Mouse (Mus musculus) cerebellum, postnatal 25 days (tissue): ENCODE measurements around the gene Desi1.

Source experiments
- DNase-seq, 2 experiments: peaks; one replicate each; pipeline ENCODE4 v3.0.0; 2021; ENCODE audit warnings: mixed read lengths in 2 of 2

Desi1 gene

DNA sequence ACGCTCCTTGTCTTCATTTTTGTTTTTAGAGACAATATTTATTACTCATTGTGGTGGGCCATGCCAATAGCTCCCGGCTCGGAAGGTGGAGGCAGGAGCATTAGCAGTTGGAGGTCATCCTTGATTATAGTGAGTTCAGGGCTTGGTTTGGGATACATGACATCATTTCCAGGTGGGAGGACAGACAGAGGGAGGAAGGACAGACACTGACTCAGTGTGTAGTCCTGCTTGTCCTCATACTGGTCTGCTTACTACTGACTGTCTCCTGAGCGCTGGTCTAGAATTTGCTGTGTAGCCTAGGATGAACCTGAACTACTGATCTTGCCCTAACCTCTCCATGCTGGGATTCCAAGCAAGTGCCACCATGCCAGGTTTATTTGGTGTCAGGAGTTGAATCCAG lies at the start of gene Desi1:
Desi1 (minus strand) TSS at position 101 of the 400 bp plus-strand sequence.
- DNase-seq: no peak

DNA sequence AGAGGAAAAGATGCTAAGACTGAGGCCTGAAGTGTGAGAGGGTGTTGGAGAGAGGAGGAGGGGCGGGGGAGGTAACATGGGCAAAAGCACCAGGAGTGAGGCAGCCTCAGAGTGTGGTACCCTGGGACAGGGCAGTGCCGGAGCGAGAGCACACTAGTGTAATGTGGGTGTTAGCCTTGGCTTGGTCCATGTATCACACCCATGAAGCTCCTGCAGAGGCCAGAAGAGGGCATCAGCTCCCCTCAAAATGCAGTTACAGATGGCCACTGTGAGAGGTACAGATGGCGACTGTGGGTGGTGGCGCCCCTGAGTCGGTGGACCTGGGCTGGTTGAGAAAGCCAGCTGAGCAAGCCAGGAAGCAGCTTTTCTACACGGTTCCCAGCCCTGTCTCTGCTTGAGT lies 47.5 kb upstream of the Desi1 start:
- peak; percentile 81 to 85 for DNase-seq

DNA sequence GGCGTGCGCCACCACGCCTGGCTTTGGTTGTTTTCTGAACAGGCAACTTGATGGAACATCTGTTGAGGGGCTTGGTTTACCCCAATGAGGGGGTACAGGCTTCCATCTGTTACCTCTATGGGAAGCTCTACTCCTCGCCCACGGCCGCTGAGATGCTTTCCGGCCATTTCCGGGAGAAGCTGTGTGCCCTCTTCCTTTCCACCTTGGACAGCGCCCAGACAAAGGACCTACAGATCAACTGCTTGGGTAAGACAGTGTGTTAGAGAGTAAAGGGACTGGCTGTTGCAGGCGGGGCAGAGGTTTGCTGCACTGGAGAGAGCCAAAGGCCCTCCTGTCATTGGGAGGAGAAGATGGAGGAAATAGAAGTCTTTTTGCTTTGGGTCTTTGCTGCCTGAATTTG lies 46.2 kb upstream of the Desi1 start:
- no peak for DNase-seq

DNA sequence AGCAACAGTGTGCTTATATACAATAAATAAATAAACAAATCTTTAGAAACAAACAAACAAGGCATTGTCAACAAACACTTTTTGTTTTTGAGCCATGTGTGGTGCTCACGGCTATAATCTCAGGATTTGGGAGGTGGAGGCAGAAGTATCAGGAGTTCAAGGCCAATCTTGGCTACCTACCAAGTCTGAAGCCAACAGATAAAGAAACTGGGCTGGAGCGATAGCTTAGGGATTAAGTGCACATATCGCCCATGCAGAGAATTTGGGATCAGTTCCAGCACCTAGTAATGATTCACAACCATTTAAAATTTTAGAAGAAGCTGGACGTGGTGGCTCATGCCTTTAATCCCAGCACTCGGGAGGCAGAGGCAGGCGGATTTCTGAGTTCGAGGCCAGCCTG lies 39.8 kb upstream of the Desi1 start:
- DNase-seq: no peak

DNA sequence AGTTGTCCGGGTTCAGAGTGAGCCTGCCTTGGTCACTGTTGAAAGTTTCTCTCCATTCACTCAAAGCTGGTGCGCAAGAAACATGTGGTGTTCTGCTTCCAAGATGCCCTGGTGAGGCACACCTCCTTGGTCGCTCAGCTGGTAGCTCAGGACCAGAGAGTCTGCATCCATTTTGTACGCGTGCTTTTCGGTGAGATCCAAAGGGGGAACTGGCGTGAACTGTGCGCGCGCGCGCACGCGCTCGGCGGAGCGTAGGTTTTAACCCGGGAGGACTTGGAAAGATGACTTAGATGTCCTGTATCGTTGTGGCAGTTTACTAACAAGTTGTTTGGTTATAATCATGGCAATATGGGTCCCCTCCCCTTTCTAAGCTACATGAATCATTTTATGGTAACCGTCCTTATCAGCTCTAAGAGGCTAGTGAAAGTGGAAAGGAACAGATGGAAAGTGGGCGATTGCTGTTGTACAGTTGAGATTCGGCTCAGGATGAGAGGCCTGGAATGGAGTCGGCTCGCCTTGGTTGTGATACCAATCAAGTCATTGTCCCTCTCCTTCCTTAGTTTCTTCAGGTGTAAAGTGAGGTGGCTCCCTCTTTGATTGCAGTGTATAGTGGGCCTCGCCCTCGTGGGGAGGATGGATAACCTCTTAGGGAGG lies 38.3 kb upstream of the Desi1 start:
- DNase-seq: no peak

DNA sequence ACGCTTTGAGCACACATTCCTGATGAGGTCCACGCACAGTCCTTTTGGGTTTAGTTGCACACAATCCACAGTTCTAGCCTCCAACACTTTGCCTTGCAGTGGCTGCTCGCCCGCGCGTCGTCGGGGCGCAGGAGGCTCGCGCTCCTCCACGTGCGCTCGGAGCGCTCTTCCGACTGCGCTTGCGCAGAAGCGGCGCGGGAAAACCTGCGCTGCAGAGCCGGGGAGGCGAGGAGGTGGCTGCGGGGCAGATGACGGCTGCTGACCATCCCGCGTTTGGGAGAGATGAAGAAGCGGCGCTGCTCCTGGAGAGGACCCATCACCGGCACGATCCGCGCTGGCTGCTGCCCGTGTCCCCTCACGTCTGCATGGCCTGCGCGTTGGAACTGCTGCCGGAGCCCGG lies 36.2 kb upstream of the Desi1 start, which contains the start of gene Mei1:
Mei1 (plus strand) TSS at position 99 of the 400 bp plus-strand sequence.
- DNase-seq: peak in 1 of 2 experiments; percentile 13

DNA sequence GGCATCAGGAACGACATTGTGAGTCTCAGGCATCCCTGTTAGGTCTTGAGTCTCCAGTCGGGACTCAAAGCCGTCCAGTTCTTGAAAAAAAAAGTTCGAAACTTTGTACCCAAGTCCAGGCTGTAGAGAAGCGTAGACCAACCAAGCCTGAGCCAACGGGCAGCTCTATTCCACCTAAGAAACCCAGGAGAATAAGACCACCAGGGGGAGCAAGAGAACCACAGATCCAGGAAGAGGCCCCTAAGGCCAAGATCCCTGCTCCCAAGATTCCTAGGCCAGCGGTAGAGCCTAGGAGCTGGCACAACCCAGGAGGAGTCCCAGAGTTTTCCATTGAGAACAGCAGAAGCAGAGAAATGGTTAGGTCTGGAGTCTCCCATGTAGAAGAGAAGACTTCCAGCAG lies 31.8 kb upstream of the Desi1 start:
- peak; percentile 68 to 85 for DNase-seq

DNA sequence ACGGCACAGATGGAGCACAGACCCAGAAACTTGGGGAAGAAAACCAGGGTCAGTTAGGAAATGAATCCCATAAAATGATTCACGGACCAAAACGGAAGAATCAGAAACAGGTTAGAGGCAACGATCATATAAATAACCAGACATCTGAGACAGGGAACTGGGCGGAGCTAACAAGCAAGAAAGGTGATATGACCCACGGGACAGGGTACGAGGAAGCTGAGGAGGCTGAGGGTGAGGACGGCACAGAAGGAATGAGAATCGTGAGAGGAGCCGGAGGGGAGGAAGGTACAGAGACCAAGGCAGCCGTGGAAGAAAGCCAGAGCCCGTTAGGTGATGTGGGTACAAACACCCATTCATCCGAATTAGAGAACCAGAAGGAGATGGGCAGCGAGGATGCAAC lies 30.2 kb upstream of the Desi1 start:
- no peak for DNase-seq

DNA sequence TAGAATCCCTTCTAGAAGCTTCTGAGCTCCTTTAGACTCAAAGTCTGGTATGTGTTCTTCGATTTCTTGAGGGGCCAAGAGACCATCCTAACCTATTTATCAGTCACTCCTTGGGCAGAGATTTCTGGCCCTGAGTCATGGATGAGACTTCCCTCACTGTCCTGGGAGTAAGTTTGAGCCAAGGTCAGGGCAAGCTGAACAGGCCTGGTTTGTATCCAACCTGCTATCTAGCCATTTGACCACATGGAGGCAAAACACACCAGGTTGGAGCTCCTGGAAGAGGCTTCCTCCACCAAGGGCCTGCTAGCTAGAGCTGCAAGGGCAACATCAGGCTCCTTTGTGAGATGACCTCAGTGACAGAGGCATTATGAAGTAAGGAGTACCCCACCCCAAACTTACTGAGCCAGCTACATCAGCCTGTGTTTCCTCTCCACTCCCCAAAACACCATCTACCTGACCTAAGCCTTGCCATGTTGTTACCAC lies 25.1 kb upstream of the Desi1 start, which contains the start of gene 4930407I10Rik:
4930407I10Rik (plus strand) TSS at position 433 of the 483 bp plus-strand sequence.
- no peak for DNase-seq

DNA sequence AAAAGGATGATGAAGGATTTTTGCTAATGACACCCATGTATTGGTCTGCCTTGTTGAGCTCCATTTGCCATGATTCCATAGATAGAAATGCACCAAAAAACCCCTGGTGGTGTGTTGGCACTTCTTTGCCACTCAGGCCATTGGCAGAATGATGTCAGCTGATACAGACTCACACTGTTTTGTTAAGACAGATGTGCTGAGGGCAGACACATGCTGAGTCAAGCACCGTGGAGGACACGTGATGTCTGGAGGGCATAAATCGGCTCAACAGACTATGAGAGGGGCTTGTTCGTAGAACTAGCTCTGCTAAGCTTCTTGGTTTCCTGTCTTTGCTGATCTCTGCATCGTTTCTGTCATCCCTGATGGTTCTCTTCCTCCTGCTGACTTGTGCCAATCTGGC lies 18.9 kb upstream of the Desi1 start:
- DNase-seq: no peak

DNA sequence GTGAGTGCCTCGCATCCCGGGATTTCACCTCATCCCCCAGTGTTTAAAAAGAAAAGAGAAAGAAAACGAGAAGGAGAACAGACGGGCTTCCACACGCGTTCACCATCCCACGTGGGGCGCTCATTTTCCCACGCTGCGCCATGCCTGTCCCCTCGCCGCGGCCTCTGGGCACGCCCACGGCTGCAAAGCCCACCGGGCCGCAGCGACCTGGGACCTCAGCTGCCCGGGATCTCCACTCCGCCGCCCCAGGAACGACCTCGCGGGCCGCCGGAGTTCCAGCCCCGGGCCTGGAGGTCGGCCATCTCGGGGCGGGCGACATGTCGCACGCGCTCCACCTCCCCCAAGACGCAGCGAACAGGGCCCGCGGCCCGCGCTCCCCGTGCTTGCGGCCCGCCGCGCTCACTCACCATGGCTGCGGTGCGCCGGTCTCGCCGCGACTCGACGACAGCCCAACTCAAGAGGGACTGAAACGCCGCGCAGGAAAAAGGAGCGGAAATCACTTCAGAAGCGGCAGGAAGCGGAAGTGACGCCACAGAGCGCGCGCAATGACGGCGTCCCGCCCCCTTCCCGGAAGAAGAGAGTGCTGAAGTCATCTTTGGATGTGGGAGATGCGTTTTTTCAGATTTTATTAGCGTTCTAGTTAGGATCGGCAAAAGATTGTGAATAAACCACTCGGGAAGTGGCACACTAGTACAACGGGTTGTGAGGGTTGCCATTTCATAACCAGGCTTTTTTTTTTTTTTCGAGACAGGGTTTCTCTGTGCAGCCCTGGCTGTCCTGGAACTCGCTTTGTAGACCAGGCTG lies 13.6 kb upstream of the Desi1 start, which contains the start of gene Snu13:
Snu13 (minus strand) TSS at position 519 of the 804 bp plus-strand sequence.
- DNase-seq: peak; percentile 95 to 96

DNA sequence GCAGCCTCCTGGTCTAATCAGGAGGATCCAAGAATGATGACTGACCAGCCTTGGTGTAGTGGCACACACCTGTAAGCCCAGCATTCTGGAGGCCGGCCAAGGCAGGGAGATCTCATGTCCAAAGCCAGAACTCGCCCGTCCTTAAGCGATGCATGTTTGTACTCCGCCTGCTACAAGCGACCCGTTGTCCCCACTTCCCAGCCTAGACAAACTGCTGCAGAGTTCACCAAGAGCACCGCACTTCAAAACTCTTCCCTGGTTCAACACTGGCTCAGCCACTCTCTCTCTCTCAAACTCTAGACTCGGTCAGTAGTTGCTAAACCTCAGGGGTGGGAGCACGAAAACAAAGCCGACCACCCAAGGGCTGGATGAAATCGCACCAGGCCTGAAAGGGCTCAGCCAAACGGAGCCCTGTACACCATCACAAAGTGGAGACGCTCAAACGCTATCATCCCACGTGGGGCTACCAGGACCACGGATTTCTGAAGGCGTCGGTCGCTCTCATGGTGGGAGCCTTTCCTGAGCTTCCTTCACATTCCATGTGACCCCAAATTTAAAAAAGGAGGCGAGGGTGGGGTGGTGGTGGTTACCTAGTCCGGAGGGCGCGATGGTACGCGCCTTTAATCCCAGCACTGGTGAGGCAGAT lies 12.7 kb upstream of the Desi1 start:
- peak in 1 of 2 experiments; percentile 58 for DNase-seq

DNA sequence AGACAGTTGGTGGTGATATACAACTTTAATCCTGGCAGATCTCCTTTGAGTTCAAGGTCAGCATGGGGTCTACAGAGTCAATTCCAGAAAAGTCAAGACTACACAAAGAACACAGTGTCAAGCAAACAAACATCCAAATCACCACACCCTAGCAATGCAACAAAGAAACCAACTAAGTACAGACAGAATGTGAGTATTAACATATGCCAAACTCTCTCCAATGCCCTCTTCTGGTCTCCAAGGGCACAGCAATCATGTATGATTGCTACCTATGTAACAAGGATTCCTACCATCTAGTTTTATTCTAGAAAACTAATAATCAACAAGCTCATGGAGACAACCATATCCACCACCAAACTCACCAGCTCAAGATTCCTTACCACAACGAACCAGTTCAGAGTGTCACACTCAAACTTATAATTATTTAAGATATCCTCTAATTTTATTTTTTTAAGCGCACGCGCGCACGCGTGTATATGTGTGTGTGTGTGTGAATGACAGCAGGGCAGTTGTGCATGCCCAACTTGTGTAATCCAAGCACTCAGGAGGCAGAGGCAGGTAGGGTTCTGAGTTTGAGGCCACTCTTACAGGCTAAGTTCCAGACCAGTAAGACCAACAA lies 10.6 kb upstream of the Desi1 start:
- DNase-seq: peak in 1 of 2 experiments; percentile 52

DNA sequence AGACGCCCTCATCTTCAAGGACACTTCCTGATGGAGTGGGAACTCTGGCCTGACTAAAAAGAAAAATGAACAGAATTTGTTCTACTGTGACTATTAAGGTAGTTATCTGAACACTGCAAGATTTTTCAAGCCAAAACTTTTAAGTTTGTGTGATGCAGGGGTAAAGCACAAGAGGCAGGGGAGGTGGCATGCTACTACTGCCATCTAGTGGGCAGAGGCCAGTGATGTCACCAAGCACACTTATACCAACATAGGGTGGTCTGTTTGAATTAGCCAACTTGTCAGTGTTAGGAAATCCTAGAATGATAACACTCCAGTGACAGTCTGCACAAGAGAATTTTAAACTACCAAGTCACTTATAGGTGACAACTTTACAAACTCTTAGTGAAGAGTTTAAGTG lies 7.0 kb upstream of the Desi1 start:
- DNase-seq: peak; percentile 34 to 59

DNA sequence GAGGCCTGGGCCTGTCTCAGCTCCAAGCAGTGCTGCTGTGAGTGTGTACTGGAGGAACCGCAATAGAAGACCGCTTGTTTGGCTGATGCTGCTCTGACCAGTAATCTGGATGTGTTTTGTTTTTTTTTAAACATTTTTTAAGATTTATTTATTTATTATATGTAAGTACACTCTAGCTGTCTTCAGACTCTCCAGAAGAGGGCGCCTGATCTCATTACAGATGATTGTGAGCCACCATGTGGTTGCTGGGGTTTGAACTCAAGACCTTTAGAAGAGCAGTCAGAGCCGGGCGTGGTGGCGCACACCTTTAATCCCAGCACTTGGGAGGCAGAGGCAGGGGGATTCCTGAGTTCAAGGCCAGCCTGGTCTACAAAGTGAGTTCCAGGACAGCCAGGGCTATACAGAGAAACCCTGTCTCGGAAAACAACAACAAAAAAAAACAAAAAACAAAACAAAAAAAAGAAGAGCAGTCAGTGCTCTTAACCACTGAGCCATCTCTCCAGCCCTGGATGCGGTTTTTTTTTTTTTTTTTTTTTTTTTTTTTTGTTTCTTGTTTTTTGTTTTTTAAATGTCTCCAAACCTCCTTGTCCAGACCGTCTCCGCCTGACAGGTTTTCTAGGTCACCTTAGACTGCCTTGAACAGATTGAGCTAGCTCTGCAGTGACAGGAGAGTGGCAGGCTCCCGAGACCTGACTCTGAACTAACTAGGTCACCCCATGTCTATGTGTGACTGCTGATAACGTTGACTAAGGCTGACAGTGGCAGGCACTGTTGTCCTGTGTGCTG lies 2.4 kb upstream of the Desi1 start:
- peak in 1 of 2 experiments; percentile 47 for DNase-seq

DNA sequence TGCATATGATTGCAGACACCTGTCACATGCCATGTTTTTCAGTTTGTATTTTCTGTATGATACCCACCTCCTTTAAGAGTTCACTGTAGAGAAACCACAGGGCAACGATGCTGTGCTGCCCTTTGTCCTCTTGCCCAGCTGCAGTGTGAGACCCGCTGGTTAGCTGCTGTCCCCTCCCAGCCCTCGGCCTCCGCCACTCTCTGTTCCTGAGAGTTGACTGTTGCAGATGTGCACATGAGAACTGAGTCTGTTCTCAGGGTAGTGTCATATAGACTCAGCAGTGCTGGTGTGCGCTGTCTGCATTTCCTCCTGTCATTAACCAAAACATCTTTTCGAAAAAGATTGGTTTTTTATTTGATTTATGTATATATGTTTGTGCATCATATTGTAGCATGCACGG lies 1.3 kb downstream of the Desi1 start:
- no peak for DNase-seq

DNA sequence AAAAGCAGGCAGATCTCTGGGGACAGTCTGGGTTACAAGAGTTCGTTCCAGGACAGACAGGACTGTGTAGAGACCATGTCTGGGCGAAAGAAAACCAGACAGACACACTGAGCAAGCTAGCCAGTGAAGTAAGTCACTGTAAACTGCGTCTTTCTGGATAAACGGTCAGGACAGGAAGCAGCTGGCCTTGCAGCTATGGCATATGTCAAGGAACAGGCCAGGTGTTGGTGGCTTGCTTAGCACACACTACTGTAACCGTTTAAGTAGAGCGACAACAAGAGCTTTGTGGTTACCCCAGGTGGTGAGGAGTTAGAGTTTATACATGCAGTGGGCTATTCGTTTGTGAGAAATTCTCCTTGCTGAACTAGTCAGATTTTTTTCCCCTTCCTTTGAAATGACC lies 5.9 kb downstream of the Desi1 start:
- no peak for DNase-seq

DNA sequence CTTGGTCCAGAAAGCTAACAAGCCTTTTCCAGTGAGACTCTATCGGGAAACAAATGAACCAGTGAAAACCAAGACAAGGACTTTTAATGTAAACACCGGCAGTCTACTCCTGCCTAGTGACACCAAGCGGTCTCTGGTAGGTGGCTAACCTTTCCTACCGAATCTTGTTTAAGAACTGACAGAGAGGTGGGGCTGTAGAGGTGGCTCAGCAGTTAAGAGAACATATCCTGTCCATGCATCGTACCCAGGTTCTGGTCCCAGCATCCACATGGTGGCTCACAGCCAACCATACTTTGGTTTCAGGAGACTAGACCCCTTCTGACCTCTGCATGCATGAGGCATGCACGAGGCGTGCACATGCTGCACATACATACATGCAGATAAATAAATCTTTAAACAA lies 6.4 kb downstream of the Desi1 start:
- DNase-seq: no peak

DNA sequence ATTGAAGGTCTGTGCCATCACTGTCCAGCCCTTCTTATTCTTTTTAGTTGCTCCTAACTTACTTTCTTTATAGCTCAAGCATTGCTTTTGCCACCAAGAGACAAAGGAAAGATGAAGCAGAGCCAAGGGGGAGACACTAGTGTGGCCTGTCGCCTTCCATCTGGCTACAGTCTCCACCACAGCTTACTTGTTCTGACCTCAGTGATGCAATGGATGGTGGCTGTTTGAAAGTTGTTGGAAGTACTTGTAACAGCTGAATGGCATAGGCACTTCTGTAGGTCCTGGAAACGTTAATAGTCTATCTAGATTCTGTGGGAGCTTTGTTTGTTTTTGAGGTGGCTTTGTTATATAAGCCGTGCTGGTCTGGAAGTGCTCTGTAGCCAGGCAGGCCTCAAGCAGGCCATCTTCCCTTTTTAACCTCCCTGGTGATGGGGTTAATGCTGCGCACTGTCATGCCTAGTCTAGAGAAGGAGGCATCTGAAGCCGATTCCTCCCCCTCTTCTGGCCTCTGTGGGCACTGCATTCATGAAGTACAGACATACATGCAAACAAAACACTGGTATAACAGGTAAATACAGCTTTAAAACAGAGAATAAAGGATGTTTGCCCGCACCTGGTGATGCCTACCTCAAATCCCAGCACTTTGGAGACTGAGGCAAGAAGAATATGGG lies 9.6 kb downstream of the Desi1 start:
- DNase-seq: no peak

DNA sequence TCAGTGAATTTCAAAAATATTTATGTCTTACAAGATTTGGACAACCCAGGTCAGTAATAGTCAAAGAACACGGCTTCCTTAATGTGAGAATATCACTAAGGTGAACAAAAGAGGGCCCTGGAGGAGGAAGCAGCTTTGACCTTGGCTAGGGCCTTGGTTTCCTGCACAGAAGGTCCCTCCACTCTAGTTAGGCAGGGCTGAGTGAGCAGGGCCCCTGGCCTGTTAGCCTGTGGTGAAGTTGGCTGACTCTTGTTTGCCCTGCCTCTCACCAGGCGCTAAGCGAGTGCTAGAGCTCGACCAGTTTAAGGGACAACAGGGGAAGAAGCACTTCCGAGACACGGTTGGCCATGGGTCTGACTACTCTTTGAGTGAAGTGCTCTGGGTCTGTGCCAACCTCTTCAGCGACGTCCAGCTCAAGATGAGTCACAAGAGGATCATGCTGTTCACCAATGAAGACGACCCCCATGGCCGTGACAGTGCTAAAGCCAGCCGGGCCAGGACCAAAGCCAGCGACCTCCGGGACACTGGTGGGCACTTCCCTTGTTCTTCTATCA lies 11.1 kb downstream of the Desi1 start:
- peak in 1 of 2 experiments; percentile 33 for DNase-seq

DNA sequence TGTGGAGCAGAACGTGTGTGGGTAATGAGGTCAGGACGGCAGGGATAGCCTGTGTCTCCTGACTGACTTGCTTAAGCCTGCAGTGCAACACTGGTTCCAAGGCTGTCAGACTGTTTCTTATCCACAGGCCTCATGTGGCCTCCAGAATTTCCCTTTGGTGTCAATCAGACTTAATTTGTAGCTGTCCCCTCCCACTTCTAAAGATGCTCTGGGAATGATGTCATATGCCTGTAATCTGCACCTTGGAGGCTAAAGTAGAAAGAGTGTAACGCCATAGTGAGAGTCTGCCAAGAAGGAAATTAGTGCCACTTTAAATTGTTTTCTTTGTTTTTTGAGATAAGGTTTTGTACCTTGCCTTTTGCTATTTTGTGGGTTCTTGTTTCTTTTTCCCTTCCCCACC lies 14.4 kb downstream of the Desi1 start:
- no peak for DNase-seq
